Comparison of ENCODE assay signal across 21 mouse cellular contexts in genomic region chr4:152083611-152084220, GRCm38 (mm10). TPM values are rescaled to one million over a fixed set of nuclear protein-coding genes. Genes with fewer than 3 reads are reported as not detected.
DNase-seq lines count a peak whose midpoint lies in the region; ATAC-seq and TF ChIP-seq lines count a peak whose summit lies in the region.
"Had no signal": no experiment of that assay in that cellular context is flagged by ENCODE, and none has a peak within 500 bp of the region (broad histone marks: within the 10 kb centered on the region; RNA-seq: fewer than 3 reads in every experiment).

No protein-coding gene starts in this region.

- H3K4me2 ChIP-seq in limb, embryonic 15.5 days: no peak overlapping the region
- H3K4me2 ChIP-seq: heart, embryonic 12.5 days; hindbrain, embryonic 15.5 days; liver, embryonic 11.5 days; midbrain, embryonic 13.5 days had no signal

- no peak for TF ChIP-seq CTCF in Patski (IDR thresholded peaks at IDR 0.05)

- no peaks in the 10 kb centered on the region for H3K9me3 ChIP-seq in limb, embryonic 15.5 days
- H3K9me3 ChIP-seq in limb, embryonic 10.5 days (replicated peaks): no peaks in the 10 kb centered on the region
- H3K9me3 ChIP-seq: heart, embryonic 12.5 days; hindbrain, embryonic 15.5 days; midbrain, embryonic 13.5 days had no signal

- peaks cover 27% of the 10 kb centered on the region for H3K4me1 ChIP-seq in limb, embryonic 15.5 days
- peaks cover 23% of the 10 kb centered on the region for H3K4me1 ChIP-seq in limb, embryonic 10.5 days

- 0 out of 2 replicates have a peak overlapping the region, but pooled peaks have one; percentile 2 for H3K27ac ChIP-seq in limb, embryonic 15.5 days
- no peak overlapping the region for H3K27ac ChIP-seq in limb, embryonic 10.5 days
- H3K27ac ChIP-seq: hindbrain, embryonic 15.5 days; kidney, postnatal 0 days; midbrain, embryonic 13.5 days had no signal

- in situ Hi-C loops in Patski (cut with MboI; ENCODE audit: low pct_unique_long_range_greater_than_20kb): no loop called here

- DNase-seq in gastrocnemius, postnatal 14 days: peak; percentile 48
- DNase-seq in gastrocnemius, postnatal 36 days: no peak
- no peak for DNase-seq in limb, embryonic 10.5 days (ENCODE audit: low spot score)
- DNase-seq in Patski (ENCODE audit: low read depth, low spot score): peak; percentile 65
- DNase-seq in testis, postnatal 10 days (ENCODE audit: low spot score): peak; percentile 46
- DNase-seq in left cerebral cortex, postnatal 25 days (ENCODE audit: low spot score in 2 of 2): no peak
- DNase-seq: cerebellum, adult 8-10 months; layer of hippocampus, postnatal 36 days; lung, adult 18-20 months; lung, postnatal 14 days; thymus, adult 2 months had no signal

- no peaks in the 10 kb centered on the region for H3K27me3 ChIP-seq in limb, embryonic 15.5 days
- H3K27me3 ChIP-seq in limb, embryonic 10.5 days (ENCODE audit: low read depth, poor library complexity, severe bottlenecking): 0 out of 2 replicates have a peak, but pooled peaks cover 16% of the 10 kb centered on the region
- no peaks in the 10 kb centered on the region for H3K27me3 ChIP-seq in Patski
- H3K27me3 ChIP-seq: hindbrain, embryonic 15.5 days had no signal

- POLR2A ChIA-PET in Patski (lab: Charles Lee): no interaction called here

- 0 out of 2 replicates have a peak, but pooled peaks cover under 1% of the 10 kb centered on the region for H3K36me3 ChIP-seq in limb, embryonic 15.5 days
- H3K36me3 ChIP-seq in limb, embryonic 10.5 days: 0 out of 2 replicates have a peak, but pooled peaks cover 5% of the 10 kb centered on the region
- H3K36me3 ChIP-seq: heart, embryonic 12.5 days; hindbrain, embryonic 15.5 days; midbrain, embryonic 13.5 days had no signal

- ATAC-seq in limb, embryonic 15.5 days (ENCODE audit: insufficient number of reproducible peaks, low FRiP score, low TSS enrichment, low read depth): no peak
- peak; percentile 33 for ATAC-seq in Patski
- ATAC-seq: activated CD4-positive, CD25-positive, alpha-beta regulatory T cell, adult 4 months; forebrain, embryonic 16.5 days; intestine, postnatal 0 days; midbrain, embryonic 13.5 days had no signal

- no peak overlapping the region for H3K4me3 ChIP-seq in limb, embryonic 15.5 days
- no peak overlapping the region for H3K4me3 ChIP-seq in limb, embryonic 10.5 days
- H3K4me3 ChIP-seq: erythroblast, embryonic 14.5 days; heart, embryonic 12.5 days; hindbrain, embryonic 15.5 days; midbrain, embryonic 13.5 days had no signal

- no peak overlapping the region for H3K9ac ChIP-seq in limb, embryonic 15.5 days
- H3K9ac ChIP-seq: heart, embryonic 12.5 days; hindbrain, embryonic 15.5 days; midbrain, embryonic 13.5 days had no signal

- WGBS in limb, embryonic 15.5 days: 58% methylated on average over 7 of the region's 7 CpGs
- 69% methylated on average over 7 of the region's 7 CpGs for WGBS in limb, embryonic 10.5 days

- CTCF ChIA-PET in Patski (lab: Charles Lee): no interaction called here

- intact Hi-C loops in gastrocnemius, postnatal 14 days (cut with DNase I; ENCODE audit: low total_unique reads): no loop called here
- intact Hi-C loops in gastrocnemius, postnatal 36 days (cut with DNase I): no loop called here
- intact Hi-C loops in left cerebral cortex, postnatal 25 days (cut with DNase I): no loop called here

RNA-seq across cellular contexts. Expression of gene Plekhg5, which starts 11.4 kb away (rescaled TPM):
- total RNA-seq in gastrocnemius, postnatal 14 days (2021): 10 to 100 TPM; 11.2 to 17.1 TPM
- 1 to 10 TPM; 6.3 to 6.4 TPM for total RNA-seq in gastrocnemius, postnatal 36 days (2021)
- polyA plus RNA-seq in limb, embryonic 15.5 days (2015; fragmentation: Nextera tagmentation; extraction: Ambion mirVana): 17.1 and 18.5 TPM in 2 replicates
- polyA plus RNA-seq in limb, embryonic 10.5 days (2016; fragmentation: Nextera tagmentation; extraction: Ambion mirVana): 9.5 and 13.3 TPM in 2 replicates
- 13.0 TPM for polyA plus RNA-seq in Patski (2021)
- 10 to 100 TPM; 72.1 to 93.5 TPM for total RNA-seq in left cerebral cortex, postnatal 25 days (2021)

RNA-seq across cellular contexts. Expression of gene Tnfrsf25, which starts 32.0 kb away (rescaled TPM):
- total RNA-seq in gastrocnemius, postnatal 14 days (2021): 1 to 10 TPM in 1 of 2 experiments, under 1 TPM in 1; 0.74 to 1.1 TPM
- total RNA-seq in gastrocnemius, postnatal 36 days (2021): under 1 TPM; 0.76 to 0.84 TPM
- polyA plus RNA-seq in limb, embryonic 15.5 days (2015; fragmentation: Nextera tagmentation; extraction: Ambion mirVana): 1.1 and 1.2 TPM in 2 replicates
- polyA plus RNA-seq in limb, embryonic 10.5 days (2016; fragmentation: Nextera tagmentation; extraction: Ambion mirVana): 0.67 and 0.75 TPM in 2 replicates
- polyA plus RNA-seq in Patski (2021): 1.5 TPM
- 10 to 100 TPM; 13.5 to 18.0 TPM for total RNA-seq in left cerebral cortex, postnatal 25 days (2021)

RNA-seq across cellular contexts. Expression of gene Nol9, which starts 44.6 kb away (rescaled TPM):
- total RNA-seq in gastrocnemius, postnatal 14 days (2021): 1 to 10 TPM; 7.7 to 9.1 TPM
- total RNA-seq in gastrocnemius, postnatal 36 days (2021): 1 to 10 TPM; 8.5 to 10.0 TPM
- polyA plus RNA-seq in limb, embryonic 15.5 days (2015; fragmentation: Nextera tagmentation; extraction: Ambion mirVana): 27.0 and 30.3 TPM in 2 replicates
- polyA plus RNA-seq in limb, embryonic 10.5 days (2016; fragmentation: Nextera tagmentation; extraction: Ambion mirVana): 52.1 and 54.1 TPM in 2 replicates
- 19.4 TPM for polyA plus RNA-seq in Patski (2021)
- total RNA-seq in left cerebral cortex, postnatal 25 days (2021): 10 to 100 TPM; 16.5 to 18.8 TPM

RNA-seq across cellular contexts. Expression of gene Tas1r1, which starts 45.3 kb away (rescaled TPM):
- total RNA-seq in gastrocnemius, postnatal 14 days (2021): 1 to 10 TPM in 1 of 2 experiments, under 1 TPM in 1; 0.80 to 1.3 TPM
- total RNA-seq in gastrocnemius, postnatal 36 days (2021): 1 to 10 TPM in 1 of 2 experiments, under 1 TPM in 1; 0.43 to 1.1 TPM
- 0.81 and 1.7 TPM in 2 replicates for polyA plus RNA-seq in limb, embryonic 15.5 days (2015; fragmentation: Nextera tagmentation; extraction: Ambion mirVana)
- polyA plus RNA-seq in limb, embryonic 10.5 days (2016; fragmentation: Nextera tagmentation; extraction: Ambion mirVana): 0.35 and 0.65 TPM in 2 replicates
- polyA plus RNA-seq in Patski (2021): 0.56 TPM
- total RNA-seq in left cerebral cortex, postnatal 25 days (2021): under 1 TPM; 0.37 to 0.76 TPM
- polyA plus RNA-seq: activated CD4-positive, CD25-positive, alpha-beta regulatory T cell, adult 4 months; erythroblast, embryonic 14.5 days had no signal

RNA-seq across cellular contexts. Expression of gene Zbtb48, which starts 56.2 kb away (rescaled TPM):
- 1 to 10 TPM; 1.8 to 3.3 TPM for total RNA-seq in gastrocnemius, postnatal 14 days (2021)
- 1 to 10 TPM; 2.5 to 2.8 TPM for total RNA-seq in gastrocnemius, postnatal 36 days (2021)
- 17.2 and 19.5 TPM in 2 replicates for polyA plus RNA-seq in limb, embryonic 15.5 days (2015; fragmentation: Nextera tagmentation; extraction: Ambion mirVana)
- 24.5 and 26.5 TPM in 2 replicates for polyA plus RNA-seq in limb, embryonic 10.5 days (2016; fragmentation: Nextera tagmentation; extraction: Ambion mirVana)
- 13.7 TPM for polyA plus RNA-seq in Patski (2021)
- total RNA-seq in left cerebral cortex, postnatal 25 days (2021): 10 to 100 TPM; 13.6 to 15.5 TPM

Comparison
In these comparisons a context has a peak if more than half of its experiments do, and no peak if none do; other contexts are left out.
1. DNase-seq: peak in gastrocnemius, postnatal 14 days (single experiment), Patski (single experiment) and testis, postnatal 10 days (single experiment); none in gastrocnemius, postnatal 36 days (0 of 2), limb, embryonic 10.5 days (single experiment) and left cerebral cortex, postnatal 25 days (0 of 2).
2. RNA of gene Plekhg5, which starts 11.4 kb away (total RNA-seq): 72.1 to 93.5 TPM in left cerebral cortex, postnatal 25 days; 11.2 to 17.1 TPM in gastrocnemius, postnatal 14 days and 6.3 to 6.4 TPM in gastrocnemius, postnatal 36 days; every median in the first group is over 4 times any median in the second.
3. RNA of gene Tnfrsf25, which starts 32.0 kb away (total RNA-seq): 13.5 to 18.0 TPM in left cerebral cortex, postnatal 25 days; 0.74 to 1.1 TPM in gastrocnemius, postnatal 14 days and 0.76 to 0.84 TPM in gastrocnemius, postnatal 36 days; every median in the first group is over 4 times any median in the second.